Mouse (Mus musculus) cerebellum, postnatal 25 days (tissue): Measurements from ENCODE around the gene Edc3.
"Not testable (repeated sequence)": the region's sequence is repeated elsewhere in the genome, so short reads cannot be mapped to it uniquely, and the experiment has no call there.

Source experiments
- DNase-seq, 2 experiments: peaks; one replicate each; pipeline ENCODE4 v3.0.0; 2021; ENCODE audit warnings: mixed read lengths in 2 of 2

Edc3 gene

GRCm38 (mm10) chr9:57706496-57706895 is 1.8 kb upstream of the Edc3 start:
- no peak for DNase-seq

GRCm38 (mm10) chr9:57708720-57709274 is 457 bp downstream of the Edc3 start:
- DNase-seq: peak; percentile 60 to 78

DNA sequence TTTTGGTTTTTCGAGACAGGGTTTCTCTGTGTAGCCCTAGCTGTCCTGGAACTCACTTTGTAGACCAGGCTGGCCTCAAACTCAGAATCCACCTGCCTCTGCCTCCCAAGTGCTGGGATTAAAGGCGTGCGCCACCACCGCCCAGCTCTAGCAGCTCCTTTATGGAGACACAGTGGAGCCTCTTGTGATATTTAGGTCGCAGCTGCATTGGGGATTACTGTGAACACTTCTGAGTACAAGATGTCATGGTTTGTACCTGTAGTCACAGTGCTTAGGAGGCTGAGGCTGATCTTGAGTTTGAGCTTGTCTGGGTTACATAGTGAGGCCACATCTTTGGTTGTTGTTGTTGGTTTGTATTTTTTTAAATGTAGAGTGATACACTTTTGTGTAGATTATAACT is 1.9 kb downstream of the Edc3 start:
- not testable (repeated sequence) for DNase-seq

- DNase-seq: no peak
Observed at GRCm38 (mm10) chr9:57712194-57712593, 3.9 kb downstream of the Edc3 start.

DNA sequence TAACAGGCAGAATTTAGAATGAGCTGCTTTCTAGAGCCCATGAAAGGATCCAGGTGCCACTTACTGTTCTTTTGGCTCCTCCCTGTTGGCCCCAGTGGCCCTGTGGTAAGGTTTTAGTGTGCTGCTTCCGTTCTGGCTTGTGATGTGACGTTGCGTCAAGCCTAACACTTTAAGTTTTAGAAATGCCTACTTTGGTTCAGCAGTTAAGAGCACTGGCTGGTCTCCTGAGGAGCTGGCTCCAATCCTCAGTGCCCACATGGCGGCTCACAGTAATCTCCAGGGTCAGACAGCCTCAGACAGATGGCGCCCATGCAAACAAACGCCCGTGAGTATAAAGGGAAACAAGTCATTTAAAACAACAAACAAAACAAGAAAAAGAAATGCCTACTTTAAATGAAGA is 10.1 kb downstream of the Edc3 start:
- DNase-seq: peak; percentile 73 to 76

- DNase-seq: no peak
Observed at GRCm38 (mm10) chr9:57720736-57721135, 12.4 kb downstream of the Edc3 start.

DNA sequence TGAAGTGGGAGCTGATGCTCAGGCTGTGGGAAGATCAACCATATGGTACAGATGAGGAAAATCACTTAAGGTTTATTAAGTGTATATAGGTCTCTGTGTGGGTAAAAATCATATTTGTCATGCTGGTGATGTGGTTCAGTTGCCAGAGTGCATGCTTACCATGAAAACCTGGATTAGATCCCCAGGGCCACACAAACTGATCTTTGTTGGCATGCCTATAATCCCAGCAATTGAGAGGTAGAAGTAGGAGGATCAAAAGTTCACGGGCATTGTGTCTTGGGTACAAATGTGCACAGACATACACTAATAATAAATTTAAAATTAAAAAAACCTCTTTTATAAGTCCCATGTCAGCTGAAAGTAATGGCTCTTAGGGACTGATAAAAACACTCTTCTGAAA is 14.0 kb downstream of the Edc3 start:
- no peak for DNase-seq

DNA sequence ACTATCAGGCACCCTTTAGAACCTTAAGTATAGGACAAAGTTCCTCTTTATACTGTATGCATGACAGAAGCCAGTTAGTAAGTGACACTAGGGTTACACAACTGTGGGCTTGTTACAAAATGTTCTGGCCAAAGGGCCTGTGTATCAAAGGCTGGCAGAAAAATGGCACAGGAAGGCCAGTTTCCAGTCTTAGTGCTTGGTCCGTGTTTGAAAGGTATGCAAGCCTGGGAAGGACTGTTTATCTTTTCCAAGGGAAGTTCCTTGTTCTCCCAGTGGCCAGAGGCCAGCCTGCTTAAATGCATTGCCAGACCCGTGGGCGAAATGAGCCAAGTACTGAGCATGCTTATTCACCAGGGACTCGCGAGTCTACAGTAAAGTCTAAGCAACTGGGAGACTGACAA is 15.0 kb downstream of the Edc3 start:
- peak; percentile 72 to 78 for DNase-seq

DNA sequence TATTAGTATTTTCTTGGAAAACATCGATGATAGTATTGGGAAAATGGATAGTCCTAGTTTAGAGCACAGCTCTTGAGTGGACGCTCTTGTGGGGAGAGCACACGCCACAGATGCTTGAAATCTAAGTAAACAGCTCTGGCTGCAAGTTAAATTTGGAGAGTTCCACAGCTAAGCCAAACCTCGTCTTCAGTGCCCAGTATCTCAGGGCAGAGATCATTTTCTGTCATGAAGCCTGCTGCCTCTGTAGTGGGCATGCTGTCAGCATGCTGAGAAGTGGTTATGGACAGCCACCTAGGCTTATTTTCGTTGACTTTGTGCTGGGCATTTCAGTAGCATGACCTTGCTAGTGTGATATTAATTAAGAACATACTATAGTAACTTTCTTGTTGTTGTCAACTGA is 15.5 kb downstream of the Edc3 start:
- DNase-seq: no peak

- DNase-seq: no peak
Observed at GRCm38 (mm10) chr9:57724701-57725100, 16.4 kb downstream of the Edc3 start.

DNA sequence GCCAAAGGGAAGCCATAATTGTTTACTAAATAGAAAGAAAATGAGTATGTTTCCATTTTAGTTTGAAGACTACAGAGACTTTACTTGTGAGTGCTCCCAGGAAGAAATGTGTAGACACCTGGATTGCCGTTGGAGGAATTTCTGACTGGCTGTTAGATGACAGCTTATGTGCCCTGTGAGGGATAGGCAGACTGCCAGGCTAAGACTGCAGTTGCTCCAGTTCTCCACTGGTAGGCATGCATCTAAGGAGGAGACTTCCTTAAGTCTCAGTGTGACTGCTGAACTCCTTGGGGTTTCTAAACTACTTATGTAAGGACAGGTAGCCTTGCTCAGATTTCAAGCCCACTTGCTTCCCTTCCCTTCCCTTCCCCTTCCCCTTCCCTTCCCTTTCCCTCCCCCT is 20.0 kb downstream of the Edc3 start:
- DNase-seq: peak in 1 of 2 experiments; percentile 74

- DNase-seq: no peak
Observed at GRCm38 (mm10) chr9:57733606-57734005, 25.3 kb downstream of the Edc3 start.

DNA sequence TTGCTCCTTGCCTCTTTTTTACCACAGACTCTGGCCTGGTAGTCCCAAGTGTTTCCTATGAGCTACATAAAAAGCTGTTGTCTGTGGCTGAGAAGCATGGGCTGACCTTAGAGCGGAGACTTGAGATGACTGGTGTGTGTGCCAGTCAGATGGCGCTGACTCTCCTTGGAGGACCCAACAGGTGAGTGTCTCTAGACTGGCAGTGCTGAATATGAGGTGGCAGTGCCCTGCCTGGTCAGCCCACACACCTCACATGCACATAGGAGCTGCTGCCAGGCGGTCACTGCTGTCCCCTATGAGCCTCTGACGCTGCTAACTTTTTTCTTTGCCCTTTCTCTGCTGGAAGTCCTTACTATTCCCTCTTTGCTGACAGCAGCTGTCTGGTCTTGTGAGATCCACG is 31.5 kb downstream of the Edc3 start:
- DNase-seq: no peak

- DNase-seq: peak; percentile 65 to 71
Observed at GRCm38 (mm10) chr9:57744462-57745091, 36.2 kb downstream of the Edc3 start.

DNA sequence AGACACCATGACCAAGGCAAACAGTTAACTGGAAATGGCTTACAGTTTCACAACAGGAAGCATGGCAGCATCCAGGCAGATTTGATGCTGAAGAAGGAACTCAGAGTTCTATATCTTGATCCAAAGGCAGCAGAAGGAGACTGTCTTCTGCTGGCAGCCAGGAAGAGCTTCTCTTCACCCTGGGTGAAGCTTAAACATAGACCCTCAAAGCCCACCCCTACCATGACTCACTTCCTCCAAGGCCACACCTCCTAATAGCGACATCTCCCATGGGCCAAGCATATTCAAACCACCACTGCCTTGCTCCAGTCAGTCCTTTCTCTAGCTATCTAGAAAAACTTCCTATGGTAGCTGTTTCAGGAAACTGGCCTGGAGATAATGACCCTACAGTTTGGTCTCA is 38.7 kb downstream of the Edc3 start:
- DNase-seq: no peak

DNA sequence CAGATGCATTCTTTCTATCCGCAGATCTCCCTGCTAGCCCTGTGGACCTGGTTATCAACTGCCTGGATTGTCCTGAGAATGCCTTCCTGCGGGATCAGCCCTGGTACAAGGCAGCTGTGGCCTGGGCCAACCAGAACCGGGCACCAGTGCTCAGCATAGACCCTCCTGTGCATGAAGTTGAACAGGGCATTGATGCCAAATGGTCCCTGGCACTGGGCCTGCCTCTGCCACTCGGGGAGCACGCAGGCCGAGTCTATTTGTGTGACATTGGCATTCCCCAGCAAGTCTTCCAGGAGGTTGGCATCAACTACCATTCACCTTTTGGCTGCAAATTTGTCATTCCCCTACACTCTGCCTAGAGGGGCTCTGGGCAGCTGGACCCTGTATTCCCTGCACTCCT is 39.8 kb downstream of the Edc3 start:
- DNase-seq: peak; percentile 84 to 89

DNA sequence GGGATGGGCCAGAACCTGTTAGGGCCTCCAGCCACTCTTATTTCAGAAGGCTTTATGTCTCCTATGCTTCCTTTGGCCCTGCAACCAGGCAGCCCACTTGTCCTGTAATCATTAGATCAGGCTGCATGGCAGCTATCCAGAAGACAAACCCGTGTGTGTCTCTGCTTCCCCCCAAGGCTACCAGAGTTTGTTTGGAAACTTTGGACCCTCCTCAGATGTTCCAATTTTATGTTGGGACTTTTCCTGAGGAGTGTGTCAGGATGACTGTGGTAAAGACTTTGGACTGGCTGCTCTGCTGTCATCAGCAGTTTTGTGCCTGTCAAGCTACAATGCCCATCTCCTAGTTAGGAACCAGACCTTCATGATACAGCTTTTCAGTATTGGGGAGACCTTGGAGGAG is 40.5 kb downstream of the Edc3 start:
- no peak for DNase-seq

- DNase-seq: no peak
Observed at GRCm38 (mm10) chr9:57750901-57751300, 42.6 kb downstream of the Edc3 start.

GRCm38 (mm10) chr9:57757578-57757977 is 49.2 kb downstream of the Edc3 start:
- DNase-seq: no peak

GRCm38 (mm10) chr9:57758528-57758927 is 50.2 kb downstream of the Edc3 start:
- DNase-seq: peak in 1 of 2 experiments; percentile 57

DNA sequence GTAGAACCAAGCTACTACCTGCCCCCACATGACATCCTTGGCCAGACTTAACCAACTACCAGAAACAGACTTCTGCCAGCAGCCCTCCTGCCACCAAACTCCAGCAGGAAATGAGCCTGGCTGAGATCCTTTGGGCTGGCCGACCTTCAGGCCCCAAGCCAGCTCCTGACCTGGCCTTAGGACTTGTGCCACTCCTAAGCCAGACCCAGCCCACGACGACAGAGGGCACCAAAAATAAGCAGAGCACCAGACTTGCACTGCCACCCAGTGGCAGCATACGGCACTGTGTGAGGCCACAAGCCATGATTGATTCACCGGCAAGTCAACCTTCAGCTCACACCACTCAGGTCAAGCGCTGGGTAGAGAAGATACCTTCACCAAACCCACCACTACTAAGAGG is 50.9 kb downstream of the Edc3 start:
- peak; percentile 90 to 93 for DNase-seq

GRCm38 (mm10) chr9:57760416-57761146 is 52.2 kb downstream of the Edc3 start:
- peak in 1 of 2 experiments; percentile 48 for DNase-seq

GRCm38 (mm10) chr9:57761563-57762551 is 53.5 kb downstream of the Edc3 start:
- peak in 1 of 2 experiments; percentile 31 for DNase-seq
